Mouse (Mus musculus): ENCODE measurements around the gene Krba1. TPM values are rescaled to one million over a fixed set of nuclear protein-coding genes. Genes with fewer than 3 reads are reported as not detected.

Krba1 gene
- polyA plus RNA-seq, 1 experiment: 6.6 TPM

DNA sequence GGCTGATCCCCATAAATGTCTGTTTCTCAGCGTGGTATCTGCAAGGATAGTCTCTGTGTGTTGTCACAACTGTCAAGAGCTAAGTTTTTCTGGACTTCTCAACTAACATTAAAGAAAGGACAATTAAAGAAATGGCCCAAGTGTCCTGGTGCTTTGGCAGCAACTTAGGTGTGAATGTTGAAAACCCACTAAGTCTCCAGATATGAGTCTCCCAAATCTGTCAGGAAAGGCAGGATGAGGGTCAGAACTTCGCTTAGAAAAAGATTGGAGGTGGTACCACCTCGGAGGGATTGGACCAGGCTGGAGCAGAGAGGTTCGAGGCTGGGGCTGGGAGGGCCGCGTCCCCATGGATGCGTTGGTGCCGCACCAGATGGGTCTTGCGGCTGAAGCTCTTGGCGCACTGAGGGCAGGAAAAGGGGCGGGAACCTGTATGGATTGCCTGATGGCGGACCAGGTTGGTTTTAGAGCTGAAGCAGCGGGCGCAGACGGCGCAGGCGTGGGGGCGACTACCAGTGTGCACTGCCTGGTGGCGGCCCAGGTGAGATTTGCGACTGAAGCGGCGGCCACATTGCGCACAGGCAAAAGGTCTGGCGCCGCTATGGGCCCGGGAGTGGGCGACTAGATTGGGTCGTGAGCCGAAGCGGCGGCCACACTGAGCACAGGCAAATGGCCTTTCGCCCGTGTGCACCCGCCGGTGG is 42.4 kb downstream of the Krba1 start:
- H3K4me3 ChIP-seq (ENCODE audit: insufficient read depth, low read depth, low read length): no peak overlapping the region
- peaks cover 7% of the 10 kb centered on the region for H3K4me1 ChIP-seq (ENCODE audit: control insufficient read depth, insufficient read depth, insufficient read length, low read length)

DNA sequence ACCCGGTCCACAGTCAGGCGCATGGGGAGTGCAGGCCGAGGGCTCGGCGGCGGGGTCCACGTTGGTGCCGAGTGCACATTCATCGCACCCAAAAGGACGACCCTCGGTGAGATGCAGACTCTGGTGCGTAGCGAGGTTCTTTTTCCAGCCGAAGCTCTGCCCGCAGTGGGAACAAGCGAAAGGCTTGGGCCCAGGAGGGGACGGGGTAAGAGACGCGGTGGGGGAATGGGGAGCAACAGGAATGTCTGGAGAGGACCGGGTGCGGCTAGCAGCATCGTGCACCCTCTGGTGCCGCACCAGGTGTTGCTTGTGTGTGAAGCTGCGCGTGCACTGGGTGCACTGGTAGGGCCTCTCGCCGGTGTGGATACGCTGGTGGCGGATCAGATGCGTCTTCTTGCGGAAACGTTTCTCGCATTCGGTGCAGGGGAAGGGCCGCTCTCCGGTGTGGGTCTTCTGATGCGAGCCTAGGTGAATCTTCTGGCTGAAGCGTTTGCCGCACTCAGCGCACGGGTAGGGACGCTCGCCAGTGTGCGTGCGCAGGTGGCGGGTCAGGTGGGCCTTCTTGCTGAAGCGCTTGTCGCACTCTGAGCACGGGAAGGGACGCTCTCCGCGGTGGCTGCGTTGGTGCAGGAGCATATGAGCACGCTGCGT is 43.2 kb downstream of the Krba1 start:
- H3K4me1 ChIP-seq (ENCODE audit: control insufficient read depth, insufficient read depth, insufficient read length, low read length): peaks cover 7% of the 10 kb centered on the region
- H3K4me3 ChIP-seq (ENCODE audit: insufficient read depth, low read depth, low read length): no peak overlapping the region

More for the DNA sequence above, 42.4 kb downstream of the Krba1 start:
- no peak overlapping the region for H3K27ac ChIP-seq (replicated peaks; ENCODE audit: low read depth, low read length)

DNA sequence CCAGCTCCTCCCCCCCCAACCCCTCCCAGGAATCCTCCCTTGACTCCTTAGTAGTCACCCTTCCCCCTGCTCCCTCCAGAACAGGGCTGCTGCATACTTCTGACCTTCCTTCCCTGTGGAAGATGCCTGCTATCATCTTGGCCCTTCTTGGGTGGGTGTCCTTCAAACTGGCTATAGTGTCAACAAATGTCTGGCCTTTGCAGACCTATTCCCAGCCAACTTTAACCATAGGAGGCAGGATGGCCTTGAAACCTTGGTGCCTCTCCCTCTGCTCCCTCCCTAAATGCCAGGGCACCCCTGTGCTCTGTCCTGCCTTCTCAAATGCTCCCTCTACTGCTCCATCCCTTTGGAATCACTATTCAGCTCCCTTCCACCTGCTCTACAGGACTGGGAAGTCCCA is 44.3 kb downstream of the Krba1 start:
- H3K27ac ChIP-seq (replicated peaks; ENCODE audit: low read depth, low read length): no peak overlapping the region
- no peak overlapping the region for H3K4me3 ChIP-seq (ENCODE audit: insufficient read depth, low read depth, low read length)
- H3K4me1 ChIP-seq (ENCODE audit: control insufficient read depth, insufficient read depth, insufficient read length, low read length): peaks cover 7% of the 10 kb centered on the region

More for the DNA sequence above, 43.2 kb downstream of the Krba1 start:
- H3K27ac ChIP-seq (replicated peaks; ENCODE audit: low read depth, low read length): no peak overlapping the region

DNA sequence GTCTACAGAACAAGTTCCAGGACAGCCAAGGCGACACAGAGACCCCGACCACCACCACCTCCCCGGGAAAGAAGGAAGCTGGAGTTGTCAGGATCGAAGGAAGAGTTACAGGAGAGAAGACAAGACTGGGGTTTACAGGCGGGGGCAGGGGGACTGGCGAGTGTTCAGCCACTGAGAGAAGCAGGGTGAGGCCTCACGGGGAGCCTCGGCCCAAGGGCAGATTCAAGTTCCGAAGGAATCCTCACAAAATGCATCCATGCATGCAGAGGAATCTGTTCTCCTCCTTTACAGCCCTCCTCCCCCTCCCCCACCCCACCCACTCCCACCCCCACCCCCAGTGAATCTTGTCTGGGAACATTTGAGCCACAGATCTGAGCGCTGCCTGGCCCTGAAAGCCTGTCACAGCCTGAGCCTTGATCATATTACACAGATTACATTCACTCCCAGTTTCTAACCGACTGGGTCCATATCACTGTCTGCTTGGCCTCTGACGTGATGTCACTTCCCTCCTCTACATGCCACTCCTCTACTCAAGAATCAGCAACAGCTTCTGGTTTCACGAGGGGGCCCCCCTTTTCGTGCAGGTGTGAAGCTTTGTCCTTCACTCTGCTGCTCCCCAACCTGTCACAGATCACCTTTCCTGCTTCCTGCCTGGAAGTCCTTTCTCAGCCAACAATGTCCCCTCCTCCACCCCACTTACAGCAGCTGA is 45.1 kb downstream of the Krba1 start:
- H3K4me1 ChIP-seq (ENCODE audit: control insufficient read depth, insufficient read depth, insufficient read length, low read length): peaks cover 3% of the 10 kb centered on the region; the same call in 1 of the 2 replicates

DNA sequence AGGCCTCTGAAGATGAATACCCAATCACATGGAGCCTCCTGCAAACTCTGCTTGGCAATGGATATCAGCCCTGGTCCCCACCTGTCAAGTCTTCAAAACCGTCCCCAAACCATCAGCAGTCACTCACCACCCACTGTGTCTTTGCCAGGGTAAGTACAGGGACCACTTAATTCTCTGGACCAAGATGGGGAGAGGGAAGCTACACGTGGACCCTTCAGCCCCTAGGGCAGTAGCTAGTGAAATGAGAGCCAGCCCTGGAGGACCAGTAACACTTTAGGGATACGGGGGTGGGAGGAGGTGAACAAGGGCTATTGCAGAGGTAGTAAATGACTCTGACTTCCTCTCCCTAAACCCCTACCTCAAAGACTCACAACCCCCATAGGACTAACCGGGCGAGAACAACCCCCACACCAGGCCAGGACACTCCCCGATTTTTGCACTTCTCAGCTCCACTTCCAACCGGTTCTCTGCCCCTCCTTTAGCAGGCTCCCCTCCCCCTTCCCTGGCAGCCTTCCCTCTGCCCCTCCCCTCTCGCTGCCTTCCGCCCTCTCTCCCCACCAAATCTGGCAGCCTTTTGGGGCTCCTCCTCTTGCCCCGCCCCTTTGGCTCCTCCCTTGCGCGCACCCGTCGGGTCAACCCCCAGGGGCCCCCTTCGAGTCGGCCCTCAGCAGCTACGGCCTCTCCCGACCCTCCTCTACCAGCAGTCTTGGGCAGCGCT is 48.4 kb downstream of the Krba1 start:
- Histone ChIP-seq H3K4me1 (ENCODE audit: control insufficient read depth, insufficient read depth, insufficient read length, low read length) (peaks cover 9% of the 10 kb centered on the region), H3K4me3 (ENCODE audit: insufficient read depth, low read depth, low read length) (peak overlapping the region; percentile 55), H3K27ac (replicated peaks; ENCODE audit: low read depth, low read length) (peak overlapping the region; percentile 41)

More for the DNA sequence above, 45.1 kb downstream of the Krba1 start:
- no peak overlapping the region for H3K4me3 ChIP-seq (ENCODE audit: insufficient read depth, low read depth, low read length)
- H3K27ac ChIP-seq (replicated peaks; ENCODE audit: low read depth, low read length): no peak overlapping the region

DNA sequence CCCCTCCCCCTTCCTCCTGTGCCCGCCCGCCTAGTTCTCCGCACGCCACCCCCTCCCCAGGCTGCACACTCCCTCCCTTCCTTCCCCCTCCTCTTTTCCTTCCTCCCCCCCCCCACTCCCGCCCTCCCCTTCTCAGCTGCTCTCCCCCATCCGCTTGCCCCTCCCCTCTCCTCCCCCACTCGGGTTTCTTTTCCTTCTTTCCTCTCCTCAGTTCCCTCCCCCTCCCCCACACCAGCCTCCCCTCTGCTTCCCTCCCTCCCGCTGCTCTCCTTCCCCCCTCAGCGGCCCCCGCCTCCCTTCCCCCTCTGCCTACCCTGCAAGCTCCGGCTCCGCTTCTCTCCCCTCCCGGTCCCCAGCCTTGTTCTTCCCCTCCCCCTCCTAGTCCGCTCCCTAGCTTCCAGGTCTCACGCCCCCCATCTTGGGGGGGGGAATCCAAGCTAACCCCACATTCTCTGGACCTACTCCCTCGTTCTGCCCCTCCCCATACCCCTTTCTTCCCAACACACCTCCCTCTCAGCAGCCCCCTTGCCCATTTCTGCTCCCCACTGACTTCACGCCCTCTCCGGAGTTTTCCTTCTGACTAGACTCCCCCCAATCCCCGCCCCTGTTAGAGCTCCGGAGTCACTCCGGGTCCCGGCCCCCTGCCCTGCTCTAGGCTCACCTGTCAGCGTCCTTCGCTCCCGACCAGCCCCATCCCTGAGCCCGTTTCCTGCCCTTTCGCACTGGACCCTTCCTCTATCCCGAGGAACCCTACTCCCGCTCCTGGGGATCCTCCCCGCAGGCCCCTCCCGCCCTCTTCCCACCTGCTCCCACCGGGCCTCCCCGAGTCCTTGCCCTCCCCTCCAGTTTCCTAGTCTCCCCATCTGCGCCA is 49.2 kb downstream of the Krba1 start:
- H3K4me3 ChIP-seq (ENCODE audit: insufficient read depth, low read depth, low read length): peak overlapping the region; percentile 82
- peak overlapping the region; percentile 97 for H3K27ac ChIP-seq (replicated peaks; ENCODE audit: low read depth, low read length)
- peaks cover 9% of the 10 kb centered on the region for H3K4me1 ChIP-seq (ENCODE audit: control insufficient read depth, insufficient read depth, insufficient read length, low read length)

DNA sequence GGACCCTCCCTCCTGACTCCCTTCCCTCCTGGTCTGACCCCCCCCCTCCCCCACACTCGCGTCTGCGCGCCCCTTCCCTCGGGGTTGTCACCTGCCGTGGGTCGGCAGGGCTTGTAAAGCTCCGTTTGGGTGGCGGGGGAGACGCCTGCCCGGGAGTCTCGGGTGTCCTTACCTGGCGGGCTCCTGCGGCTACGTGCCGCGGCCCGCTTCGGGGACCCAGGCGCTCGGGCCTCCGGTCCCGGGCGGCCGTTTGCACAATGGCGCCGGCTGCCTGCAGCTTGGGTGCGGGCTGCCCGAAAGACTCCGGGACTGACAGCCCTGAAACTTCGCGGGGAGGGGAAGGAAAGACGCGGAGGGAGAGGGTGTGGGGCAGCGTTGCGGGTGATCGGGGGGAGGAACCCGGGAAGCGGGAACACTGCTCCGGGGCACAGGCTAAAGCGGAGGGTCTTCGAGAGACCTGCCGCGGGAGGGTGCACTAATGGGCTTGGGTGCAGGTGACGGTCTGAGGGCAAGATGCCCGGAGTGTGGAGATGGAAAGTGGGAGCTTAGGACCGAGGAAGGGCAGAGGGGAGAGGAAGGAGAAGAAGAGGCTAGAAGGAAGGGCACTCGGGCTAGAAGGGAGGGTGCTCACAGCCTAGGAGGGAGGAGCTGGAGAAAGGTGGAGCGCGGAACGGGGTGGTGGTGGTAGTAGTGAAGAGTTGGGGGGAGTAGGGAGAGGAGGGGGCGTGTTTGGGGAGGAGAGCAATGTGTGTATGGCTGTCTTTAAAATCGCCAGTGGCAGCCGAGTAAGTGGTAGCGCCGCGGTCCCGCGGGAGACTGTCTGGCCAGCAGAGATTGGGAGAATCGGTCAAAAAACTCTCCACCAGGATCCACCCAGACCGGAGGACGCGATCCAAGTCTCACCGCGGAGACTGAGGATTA is 50.1 kb downstream of the Krba1 start, which contains the start of gene Zfp467:
Gene Zfp467, minus strand, starts transcription at position 645 of the 921 bp plus-strand sequence.
- Histone ChIP-seq H3K27ac (replicated peaks; ENCODE audit: low read depth, low read length) (peak within 1 kb of the TSS; percentile 97), H3K4me3 (ENCODE audit: insufficient read depth, low read depth, low read length) (peak within 1 kb of the TSS; percentile 82), H3K4me1 (ENCODE audit: control insufficient read depth, insufficient read depth, insufficient read length, low read length) (peaks cover 9% of the 10 kb centered on the region)

DNA sequence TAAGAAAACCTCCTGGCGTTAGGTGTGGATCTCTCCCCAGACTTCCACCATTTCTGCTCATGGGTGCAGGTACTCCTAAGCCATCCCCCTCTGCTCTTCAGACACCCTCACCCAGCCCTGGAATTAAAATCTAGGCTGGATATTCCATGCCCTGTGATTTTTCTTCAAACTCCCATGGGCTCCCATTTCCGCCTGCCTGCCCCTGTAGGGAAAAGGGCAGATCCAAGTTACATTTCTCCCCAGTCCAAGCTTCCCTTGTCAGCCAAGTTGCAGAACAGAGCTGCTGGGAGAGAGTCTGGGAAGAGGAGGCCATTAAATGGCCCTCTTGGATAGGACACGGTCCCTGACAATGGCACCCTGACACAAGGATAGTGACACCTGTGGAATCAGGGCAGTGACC is 50.9 kb downstream of the Krba1 start:
- Histone ChIP-seq H3K27ac (replicated peaks; ENCODE audit: low read depth, low read length) (peak overlapping the region; percentile 97), H3K4me3 (ENCODE audit: insufficient read depth, low read depth, low read length) (peak overlapping the region; percentile 82), H3K4me1 (ENCODE audit: control insufficient read depth, insufficient read depth, insufficient read length, low read length) (peaks cover 9% of the 10 kb centered on the region)

DNA sequence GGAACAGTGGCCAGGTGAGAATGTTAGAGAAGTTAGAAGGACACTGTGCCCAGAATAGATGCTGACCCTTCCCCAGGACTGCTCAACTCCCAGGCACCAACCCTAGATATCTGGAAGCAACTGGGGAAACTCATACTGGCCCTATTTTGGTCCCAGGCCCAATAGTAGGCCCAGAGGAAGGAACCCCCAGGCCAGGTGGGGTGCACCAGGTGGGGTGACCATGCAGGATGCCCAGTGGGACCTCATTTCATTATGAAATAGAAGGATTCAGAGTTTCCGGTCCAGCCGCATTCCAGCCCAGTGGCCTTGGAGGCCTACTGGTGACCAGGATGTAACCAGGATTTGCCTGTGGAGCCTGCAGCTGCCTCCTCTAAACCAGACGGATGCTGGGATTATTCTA is 51.5 kb downstream of the Krba1 start:
- Histone ChIP-seq H3K4me1 (ENCODE audit: control insufficient read depth, insufficient read depth, insufficient read length, low read length) (peaks cover 9% of the 10 kb centered on the region), H3K4me3 (ENCODE audit: insufficient read depth, low read depth, low read length) (no peak overlapping the region), H3K27ac (replicated peaks; ENCODE audit: low read depth, low read length) (peak overlapping the region; percentile 32; the same call in 1 of the 2 replicates)

DNA sequence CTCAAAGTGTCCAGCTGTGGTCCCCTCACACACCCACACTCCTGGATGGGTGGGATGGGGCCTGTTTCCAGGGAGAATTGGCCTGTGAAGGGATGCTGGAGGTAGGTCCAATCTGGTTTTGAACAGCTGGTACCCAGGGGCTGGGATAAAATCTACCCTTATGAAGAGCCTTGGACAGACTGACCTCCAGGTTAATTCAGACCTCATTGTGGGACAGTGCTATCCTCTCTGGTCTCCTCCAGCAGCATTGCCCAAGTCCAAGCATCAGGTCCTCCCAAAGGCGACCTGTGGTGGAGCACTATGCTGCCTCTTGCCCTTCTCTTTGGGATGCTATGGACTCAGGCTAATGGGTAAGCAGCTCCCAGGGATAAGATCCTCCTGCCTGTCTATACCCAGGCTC is 52.5 kb downstream of the Krba1 start, which contains the start of gene Sspo:
Gene Sspo, plus strand, starts transcription at position 301 of the 400 bp plus-strand sequence.
- no peak within 1 kb of the TSS for H3K4me3 ChIP-seq (ENCODE audit: insufficient read depth, low read depth, low read length)
- H3K27ac ChIP-seq (replicated peaks; ENCODE audit: low read depth, low read length): no peak within 1 kb of the TSS
- peaks cover 9% of the 10 kb centered on the region for H3K4me1 ChIP-seq (ENCODE audit: control insufficient read depth, insufficient read depth, insufficient read length, low read length)

DNA sequence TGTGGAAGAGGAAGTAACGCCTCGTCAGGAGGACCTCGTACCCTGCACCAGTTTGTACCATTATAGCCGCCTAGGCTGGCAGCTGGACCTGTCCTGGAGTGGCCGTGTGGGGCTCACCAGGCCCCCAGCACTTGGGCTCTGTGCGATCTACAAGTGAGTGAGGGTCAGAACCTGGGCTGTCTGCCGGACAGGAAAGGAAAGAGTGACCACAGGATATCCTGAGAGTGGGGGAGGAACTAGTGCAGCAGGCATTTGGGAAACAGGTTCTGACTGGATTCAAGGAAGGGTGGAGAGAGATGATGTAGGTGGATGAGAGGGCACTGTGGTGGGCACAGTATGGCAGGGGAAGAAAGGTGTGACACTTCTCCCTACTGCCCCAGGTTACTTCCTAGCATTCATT is 53.1 kb downstream of the Krba1 start:
- no peak overlapping the region for H3K4me3 ChIP-seq (ENCODE audit: insufficient read depth, low read depth, low read length)
- H3K27ac ChIP-seq (replicated peaks; ENCODE audit: low read depth, low read length): no peak overlapping the region

DNA sequence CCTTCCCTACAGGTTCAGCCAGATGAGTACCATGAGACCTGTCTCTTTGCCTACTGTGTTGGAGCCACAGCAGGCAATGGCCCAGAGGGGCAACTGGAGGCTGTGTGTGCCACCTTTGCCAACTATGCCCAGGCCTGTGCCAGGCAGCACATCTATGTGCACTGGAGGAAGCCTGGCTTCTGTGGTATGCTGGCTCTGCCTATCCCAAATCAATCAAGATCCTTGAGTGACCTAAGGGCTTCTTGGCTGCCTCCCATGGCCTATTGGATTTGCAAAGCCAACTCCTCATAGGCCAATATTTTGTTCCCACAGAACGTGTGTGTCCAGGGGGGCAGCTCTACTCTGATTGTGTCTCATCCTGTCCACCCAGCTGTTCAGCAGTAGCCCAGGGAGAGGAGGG is 56.8 kb downstream of the Krba1 start:
- H3K4me1 ChIP-seq (ENCODE audit: control insufficient read depth, insufficient read depth, insufficient read length, low read length): peaks cover 5% of the 10 kb centered on the region; the same call in 1 of the 2 replicates
- H3K4me3 ChIP-seq (ENCODE audit: insufficient read depth, low read depth, low read length): no peak overlapping the region
- H3K27ac ChIP-seq (replicated peaks; ENCODE audit: low read depth, low read length): no peak overlapping the region

More for the DNA sequence above, 53.1 kb downstream of the Krba1 start:
- H3K4me1 ChIP-seq (ENCODE audit: control insufficient read depth, insufficient read depth, insufficient read length, low read length): peaks cover 9% of the 10 kb centered on the region

DNA sequence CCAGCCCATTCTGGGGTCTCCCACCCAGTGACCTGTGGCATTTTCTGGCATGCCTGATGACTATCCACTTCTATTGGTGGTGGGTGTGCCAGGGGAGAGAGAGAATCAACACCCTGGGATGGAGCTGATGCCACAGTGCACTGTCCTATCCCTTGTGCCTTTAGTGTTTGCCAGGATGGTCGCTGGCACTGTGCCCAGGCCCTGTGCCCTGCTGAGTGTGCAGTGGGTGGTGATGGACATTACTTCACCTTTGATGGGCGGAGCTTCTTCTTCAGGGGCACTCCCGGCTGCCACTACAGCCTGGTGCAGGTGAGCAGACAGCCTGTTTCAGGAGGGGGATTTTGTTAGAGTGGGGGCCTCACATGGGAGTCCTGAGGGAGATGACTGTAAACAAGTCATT is 57.4 kb downstream of the Krba1 start:
- Histone ChIP-seq H3K27ac (replicated peaks; ENCODE audit: low read depth, low read length) (no peak overlapping the region), H3K4me3 (ENCODE audit: insufficient read depth, low read depth, low read length) (no peak overlapping the region), H3K4me1 (ENCODE audit: control insufficient read depth, insufficient read depth, insufficient read length, low read length) (peaks cover 5% of the 10 kb centered on the region; the same call in 1 of the 2 replicates)
